Mouse (Mus musculus): ENCODE results near the gene Lrrc3b. TPM values are rescaled to one million over a fixed set of nuclear protein-coding genes. Genes with fewer than 3 reads are reported as not detected.
A peak's percentile ranks its signal among the peaks of the same experiment; 100 is the strongest.

Lrrc3b gene
- 1 to 10 TPM; 1.9 to 3.3 TPM for total RNA-seq (2021)
- long read RNA-seq, experiment 1, partial matches to known transcripts, result 0 of 2 reads
- long read RNA-seq, experiment 1, other reads (novel, unspliced or antisense), result 1 of 2 reads
- long read RNA-seq, experiment 2, partial matches to known transcripts, result 0 of 1 reads
- long read RNA-seq, experiment 2, other reads (novel, unspliced or antisense), result 1 of 1 reads

DNA sequence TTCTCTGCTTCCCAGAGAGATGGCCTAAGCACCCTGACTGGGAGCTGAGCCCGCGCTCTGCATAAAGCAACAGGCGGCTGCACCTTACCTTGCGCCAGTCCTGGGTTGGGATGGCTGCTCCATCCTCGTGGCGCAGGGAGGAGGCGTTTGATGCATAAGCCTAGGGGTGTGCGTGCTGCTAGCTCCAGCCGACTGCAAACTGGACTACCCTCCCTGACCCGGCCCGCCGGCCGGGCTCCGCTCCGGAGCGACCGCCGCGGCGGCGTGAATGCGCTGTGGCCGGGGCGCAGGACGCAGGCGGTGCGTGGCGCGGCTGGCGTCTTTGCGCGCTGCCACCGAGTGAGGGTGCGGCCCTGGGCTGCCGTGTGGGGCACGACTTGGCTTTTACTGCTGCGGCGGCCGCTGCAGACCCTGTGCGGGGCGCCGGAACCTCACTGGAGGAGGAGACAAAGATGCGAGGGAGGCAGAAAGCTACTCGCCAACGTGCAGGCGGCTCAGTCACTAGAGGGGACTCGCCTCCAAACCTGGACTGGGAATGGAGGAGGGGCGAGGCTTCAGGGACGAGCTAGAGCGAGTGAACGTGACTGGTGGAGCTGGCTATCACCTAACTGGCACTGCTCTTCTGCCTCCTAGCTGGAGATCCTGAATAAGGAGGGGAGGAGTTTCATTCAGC lies at the start of gene Lrrc3b:
Gene Lrrc3b (minus strand): TSS at position 503 of the 673 bp plus-strand sequence.
- Histone ChIP-seq H3K27ac (peak within 1 kb of the TSS; percentile 70), H3K4me3 (peak within 1 kb of the TSS; percentile 76)
- intact Hi-C loops (cut with DNase I), result no loop called here
- DNase-seq, result peak; percentile 29
- TF ChIP-seq CTCF (IDR thresholded peaks at IDR 0.05), result no peak

DNA sequence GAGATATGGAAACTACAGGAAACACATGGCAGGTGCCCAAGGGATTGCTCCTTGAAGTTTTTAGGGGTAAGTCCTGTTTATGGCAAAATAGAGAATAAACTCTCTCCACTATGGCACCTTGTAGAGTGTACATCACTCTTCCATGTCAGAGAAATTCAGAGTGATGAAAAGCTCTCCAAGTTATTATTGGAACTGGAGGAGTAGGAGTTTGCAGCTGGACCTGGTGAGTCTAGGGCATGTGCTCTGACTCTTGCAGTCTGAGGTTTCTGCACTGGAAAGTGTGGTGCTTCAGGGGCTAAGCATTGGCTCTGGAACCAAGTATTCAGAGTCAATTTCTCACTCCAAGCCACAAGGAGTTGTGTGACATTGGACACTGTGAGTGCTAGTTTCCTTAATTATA lies 38.9 kb upstream of the Lrrc3b start:
- DNase-seq, result no peak
- H3K4me3 ChIP-seq, result no peak overlapping the region
- TF ChIP-seq CTCF (IDR thresholded peaks at IDR 0.05), result no peak
- intact Hi-C loops (cut with DNase I), result no loop called here
- H3K27ac ChIP-seq, result no peak overlapping the region

DNA sequence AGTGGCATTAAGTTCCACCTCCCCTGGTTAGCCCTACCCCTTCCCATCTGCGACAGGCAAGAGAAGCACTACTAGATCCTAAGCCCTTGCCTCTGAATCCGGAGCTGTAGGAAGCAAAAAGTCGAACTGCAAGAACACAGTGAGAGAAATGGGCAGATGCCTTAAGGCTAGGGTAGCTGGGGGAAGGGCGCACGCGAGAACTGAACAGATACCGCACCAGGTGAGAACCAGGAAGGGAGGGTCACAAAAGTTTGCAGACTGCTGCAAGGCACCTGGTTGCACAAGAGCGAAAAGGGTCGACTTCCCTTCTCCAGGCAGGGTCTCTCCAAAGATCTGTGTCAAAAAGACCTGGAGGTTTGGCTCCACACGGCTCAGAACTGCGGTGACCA lies 697 bp downstream of the Lrrc3b start:
- TF ChIP-seq CTCF (IDR thresholded peaks at IDR 0.05), result no peak
- intact Hi-C loops (cut with DNase I), result no loop called here
- DNase-seq, result no peak
- peak overlapping the region; percentile 76 for H3K4me3 ChIP-seq
- peak overlapping the region; percentile 70 for H3K27ac ChIP-seq

DNA sequence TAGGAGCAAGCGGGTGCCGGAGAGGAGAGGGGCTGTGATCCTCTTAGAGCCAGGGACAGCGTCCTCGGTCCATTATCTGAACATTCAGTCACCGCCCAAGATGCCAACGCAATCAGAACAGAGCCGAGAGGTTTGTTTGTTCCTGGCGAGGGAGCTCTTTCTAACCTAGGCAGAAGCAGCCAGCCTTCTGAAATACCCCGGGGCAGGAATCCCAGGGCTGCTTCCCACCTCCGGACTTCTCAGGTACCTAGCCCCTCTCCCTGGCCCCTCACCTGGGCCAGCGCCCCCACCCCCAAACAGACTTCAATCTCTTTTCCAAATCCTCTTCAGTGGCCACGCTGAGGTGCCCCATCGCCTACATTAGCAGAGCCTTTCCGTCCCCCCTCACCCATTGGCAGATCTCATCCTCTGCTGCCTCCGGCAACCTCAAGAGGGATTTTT lies 1.3 kb downstream of the Lrrc3b start:
- no peak for TF ChIP-seq CTCF (IDR thresholded peaks at IDR 0.05)
- peak; percentile 15 for DNase-seq
- intact Hi-C loops (cut with DNase I), result no loop called here

DNA sequence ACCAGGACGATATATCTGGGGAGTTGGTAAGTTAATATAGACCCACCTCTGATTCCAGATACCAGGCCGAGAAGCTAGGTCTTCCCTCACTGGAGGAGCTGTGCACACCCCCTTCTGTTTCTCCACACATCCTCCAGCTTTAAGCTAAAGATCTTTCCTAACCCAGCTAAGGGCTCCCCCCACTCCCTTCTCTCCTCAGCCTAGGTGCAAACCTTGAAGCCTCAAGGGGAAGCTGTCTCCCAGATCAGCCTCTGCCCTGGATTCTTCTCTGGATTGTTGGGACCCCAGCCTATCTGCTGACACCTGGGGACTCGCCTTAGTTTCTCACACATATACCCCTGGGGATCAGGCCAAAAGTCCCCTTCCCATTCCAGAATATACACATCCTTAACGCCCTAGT lies 1.7 kb downstream of the Lrrc3b start:
- no peak for TF ChIP-seq CTCF (IDR thresholded peaks at IDR 0.05)
- Histone ChIP-seq H3K4me3 (peak overlapping the region; percentile 76), H3K27ac (peak overlapping the region; percentile 70; the same call in 1 of the 2 replicates)
- DNase-seq, result no peak
- intact Hi-C loops (cut with DNase I), result no loop called here

More for the DNA sequence above, 1.3 kb downstream of the Lrrc3b start:
- Histone ChIP-seq H3K4me3 (peak overlapping the region; percentile 76), H3K27ac (peak overlapping the region; percentile 70)

DNA sequence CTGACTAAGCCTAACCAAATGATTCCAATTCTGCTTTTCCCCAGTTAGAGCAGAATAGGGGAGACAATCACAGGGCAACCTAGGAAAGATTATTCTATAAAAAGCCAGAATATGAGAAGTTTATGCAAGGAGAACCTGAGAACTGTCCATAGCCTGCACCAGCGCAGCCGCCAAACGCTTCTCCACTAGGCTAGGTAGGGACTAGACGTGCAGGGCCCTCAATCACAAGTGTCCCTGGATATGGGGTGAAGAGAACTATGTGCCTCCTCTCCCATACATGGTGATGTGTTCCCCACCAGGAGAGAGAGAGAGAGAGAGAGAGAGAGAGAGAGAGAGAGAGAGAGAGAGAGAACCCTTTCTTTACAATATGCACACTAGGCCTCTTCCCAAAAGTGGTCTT lies 2.2 kb downstream of the Lrrc3b start:
- intact Hi-C loops (cut with DNase I), result no loop called here
- H3K27ac ChIP-seq, result no peak overlapping the region
- no peak for DNase-seq
- peak overlapping the region; percentile 76 for H3K4me3 ChIP-seq
- TF ChIP-seq CTCF (IDR thresholded peaks at IDR 0.05), result no peak

DNA sequence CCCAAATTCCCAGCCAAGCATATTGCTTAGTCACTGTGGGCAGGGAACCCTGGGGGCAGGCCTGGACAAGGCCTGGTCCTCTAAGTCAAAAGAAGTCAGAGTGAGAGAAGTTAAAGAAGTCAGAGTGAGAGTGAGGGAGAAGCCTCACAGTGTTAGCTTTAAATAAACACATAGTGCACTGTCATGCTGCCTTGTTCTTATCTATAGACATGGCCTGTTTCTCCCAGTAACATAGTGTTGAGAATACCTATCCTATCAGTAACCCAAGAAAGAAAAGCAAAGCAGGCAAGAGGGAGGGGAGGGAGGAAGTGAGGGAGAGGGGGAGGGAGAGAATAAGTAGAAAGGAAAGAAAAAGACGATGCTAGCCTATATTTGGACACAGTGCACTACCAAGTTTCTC lies 6.4 kb downstream of the Lrrc3b start:
- intact Hi-C loops (cut with DNase I), result no loop called here
- no peak for DNase-seq
- TF ChIP-seq CTCF (IDR thresholded peaks at IDR 0.05), result no peak
- Histone ChIP-seq H3K27ac (no peak overlapping the region), H3K4me3 (no peak overlapping the region)

DNA sequence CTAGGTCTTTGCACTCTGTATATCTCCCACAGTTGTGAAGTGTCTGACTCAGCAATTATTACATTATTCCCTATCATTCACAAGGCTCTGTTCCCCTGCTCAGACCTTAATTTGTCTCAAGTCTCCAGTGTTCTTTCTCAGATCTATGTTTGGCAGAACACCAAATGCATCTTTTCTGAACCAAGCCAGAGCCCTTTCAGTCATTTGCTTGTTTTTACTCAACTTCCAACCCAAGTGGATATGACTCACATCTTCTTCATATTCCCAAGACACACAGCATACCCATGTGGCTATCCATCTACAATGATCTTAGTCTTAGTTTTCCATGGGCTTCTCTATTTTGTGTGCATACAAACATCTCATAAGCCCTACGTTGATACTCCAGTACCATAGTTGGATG lies 17.2 kb downstream of the Lrrc3b start:
- intact Hi-C loops (cut with DNase I), result no loop called here
- no peak for DNase-seq
- Histone ChIP-seq H3K4me3 (no peak overlapping the region), H3K27ac (no peak overlapping the region)
- no peak for TF ChIP-seq CTCF (IDR thresholded peaks at IDR 0.05)

DNA sequence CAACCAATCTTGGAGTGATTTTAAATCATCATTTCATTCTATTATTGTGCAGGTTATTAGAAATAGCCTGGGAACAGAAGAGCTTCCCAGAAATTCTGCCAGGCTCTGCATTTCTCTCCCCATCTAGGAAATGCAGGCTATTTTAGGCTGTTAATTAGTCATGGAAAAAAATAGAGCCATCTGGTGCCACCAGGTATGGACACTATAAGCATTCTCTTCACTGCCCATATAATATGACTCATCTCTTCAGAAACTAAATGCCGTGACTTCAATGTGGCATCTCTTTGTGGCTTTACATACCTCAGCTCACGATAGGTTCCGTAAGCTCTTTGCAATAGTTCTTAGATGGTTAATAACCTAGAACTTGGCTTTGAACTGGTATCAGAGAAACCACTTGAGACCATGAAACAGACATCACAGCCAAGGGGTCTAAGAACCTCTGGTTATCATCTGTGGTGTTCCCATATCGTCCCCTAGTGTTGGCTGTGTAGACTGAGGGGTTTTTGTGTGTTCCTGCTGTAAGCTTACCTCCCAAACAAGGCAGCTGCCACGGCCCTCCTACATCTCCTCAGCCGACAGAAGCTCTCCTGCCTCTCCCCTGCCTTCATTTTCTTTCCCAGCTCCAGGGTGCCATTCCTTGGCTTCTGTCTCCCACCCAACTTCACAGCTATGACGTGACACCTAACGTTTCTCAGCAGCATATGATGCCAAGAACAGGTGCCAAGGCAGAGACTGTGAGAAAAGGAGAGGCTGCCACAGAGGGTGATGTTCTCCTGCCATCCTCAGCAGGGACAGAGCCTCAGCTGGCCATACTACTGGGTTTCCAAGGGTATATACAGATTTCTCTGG lies 27.9 kb downstream of the Lrrc3b start:
- no peak for TF ChIP-seq CTCF (IDR thresholded peaks at IDR 0.05)
- no peak overlapping the region for H3K4me3 ChIP-seq
- no peak overlapping the region for H3K27ac ChIP-seq
- DNase-seq, result no peak
- intact Hi-C loops (cut with DNase I), result no loop called here

DNA sequence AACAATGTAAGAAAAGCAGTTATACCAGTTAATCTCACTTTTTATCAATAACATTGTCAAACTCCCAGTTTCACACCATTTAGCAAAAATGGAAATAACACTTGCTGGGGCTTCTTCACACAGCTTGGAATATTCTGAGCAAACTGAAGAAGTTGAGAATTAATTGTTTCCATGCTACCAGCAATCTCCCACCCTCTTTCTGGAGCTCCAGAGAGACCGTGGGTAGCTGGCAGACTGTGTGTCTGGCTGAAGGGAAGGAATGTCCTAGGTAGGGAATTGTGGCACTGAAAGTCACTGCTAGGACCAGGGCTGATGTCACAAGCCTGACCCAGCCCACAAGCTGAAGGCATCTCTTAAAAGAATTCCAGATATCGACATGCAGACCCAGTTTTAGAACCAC lies 53.3 kb downstream of the Lrrc3b start:
- DNase-seq, result no peak
- H3K27ac ChIP-seq, result no peak overlapping the region
- intact Hi-C loops (cut with DNase I), result no loop called here
- TF ChIP-seq CTCF (IDR thresholded peaks at IDR 0.05), result no peak
- no peak overlapping the region for H3K4me3 ChIP-seq

DNA sequence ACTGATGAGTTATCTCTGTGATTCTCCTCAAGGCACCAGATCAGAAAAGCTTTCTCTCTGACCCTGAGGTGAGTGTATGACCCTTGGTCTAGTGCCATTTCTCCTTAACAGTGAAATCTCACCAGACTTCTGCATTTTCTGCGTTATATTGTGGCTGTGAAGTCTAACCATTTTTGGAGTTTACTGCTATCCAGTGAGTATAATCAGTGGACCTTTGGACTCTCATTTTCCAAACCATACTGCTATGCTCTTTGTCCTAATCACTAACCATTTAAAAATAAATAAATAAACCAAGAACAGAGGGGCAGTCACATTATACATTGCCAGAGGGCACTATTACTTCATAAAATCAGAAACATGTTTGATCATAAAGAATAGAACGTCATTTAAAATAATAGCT lies 53.8 kb downstream of the Lrrc3b start:
- intact Hi-C loops (cut with DNase I), result no loop called here
- no peak for DNase-seq
- Histone ChIP-seq H3K4me3 (no peak overlapping the region), H3K27ac (no peak overlapping the region)
- no peak for TF ChIP-seq CTCF (IDR thresholded peaks at IDR 0.05)

DNA sequence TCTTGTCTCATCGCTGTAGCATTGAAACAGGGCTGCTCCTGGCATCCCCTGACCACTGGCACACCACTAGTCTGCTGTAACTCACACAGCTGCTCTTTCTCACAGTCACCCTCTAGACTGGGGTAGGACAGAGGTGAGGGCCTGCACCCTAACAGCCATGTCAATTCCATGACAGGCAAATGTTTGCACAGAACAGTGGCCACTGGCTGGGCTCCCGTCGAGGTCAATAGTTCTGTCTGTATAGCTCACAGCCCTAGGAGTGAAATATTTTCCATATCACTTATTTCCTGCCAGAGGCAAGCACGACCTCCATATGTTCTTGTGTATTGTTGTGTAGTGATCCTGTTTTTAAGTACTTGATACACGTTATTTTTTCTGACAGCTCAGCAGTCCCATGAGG lies 54.3 kb downstream of the Lrrc3b start:
- no peak for DNase-seq
- no peak overlapping the region for H3K27ac ChIP-seq
- intact Hi-C loops (cut with DNase I), result no loop called here
- no peak overlapping the region for H3K4me3 ChIP-seq
- TF ChIP-seq CTCF (IDR thresholded peaks at IDR 0.05), result no peak

DNA sequence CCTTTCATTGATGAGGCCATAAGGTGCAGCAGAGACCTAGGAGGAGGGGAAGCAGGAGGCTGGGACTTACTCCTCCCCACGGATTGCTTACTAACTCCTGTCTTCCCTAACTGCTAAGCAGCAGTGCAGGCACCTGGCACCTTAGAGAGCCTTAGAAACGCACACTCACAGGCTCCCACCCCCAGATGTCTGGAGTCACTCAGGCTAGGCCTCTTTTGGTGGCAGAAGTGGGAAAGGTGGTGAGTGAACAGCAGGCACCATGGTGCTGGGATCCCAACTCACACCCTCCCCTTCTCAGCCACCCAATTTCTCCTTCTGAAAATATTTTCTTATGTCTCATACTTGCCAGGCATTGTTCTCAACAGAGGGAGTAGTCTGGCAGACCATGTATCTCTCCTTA lies 55.7 kb downstream of the Lrrc3b start:
- DNase-seq, result no peak
- TF ChIP-seq CTCF (IDR thresholded peaks at IDR 0.05), result no peak
- intact Hi-C loops (cut with DNase I), result no loop called here
- Histone ChIP-seq H3K4me3 (no peak overlapping the region), H3K27ac (no peak overlapping the region)
